Mouse (Mus musculus) liver, embryonic 11.5 days (tissue): ENCODE results near the gene Fbxl8. TPM values are rescaled to one million over a fixed set of nuclear protein-coding genes. Genes with fewer than 3 reads are reported as not detected.

Experiments
- ATAC-seq: fragments of 200-750 bp; cut with Nextera tagmentation; replicated peaks from 2 replicates; pipeline ENCODE4 v1.8.0; 2017; ENCODE audit warnings: moderate number of reproducible peaks, mild to moderate bottlenecking, moderate TSS enrichment, moderate library complexity; ENCODE audit not compliant: low FRiP score
- DNase-seq: peaks from one replicate; pipeline ENCODE4 v3.0.0-alpha.2; 2017; ENCODE audit warnings: low spot score
- H3K27ac ChIP-seq: fragments of 300-500 bp; sonication (generic); 2 replicates; pipeline ENCODE4 v1.5.1; 2014; ENCODE audit warnings: mild to moderate bottlenecking, low read depth, low read length, control low read depth
- H3K27me3 ChIP-seq: fragments of 300-500 bp; sonication (generic); replicated peaks from 2 replicates; pipeline ENCODE4 v1.6.1; 2014; ENCODE audit warnings: low read length, mixed read lengths; ENCODE audit not compliant: control insufficient read depth, insufficient read depth
- H3K36me3 ChIP-seq: fragments of 300-500 bp; sonication (generic); 2 replicates; pipeline ENCODE4 v1.6.1; 2014; ENCODE audit warnings: mild to moderate bottlenecking, low read length, moderate library complexity, mixed read lengths; ENCODE audit not compliant: control insufficient read depth, insufficient read depth
- H3K4me1 ChIP-seq: fragments of 300-500 bp; sonication (generic); replicated peaks from 2 replicates; pipeline ENCODE4 v1.6.1; 2014; ENCODE audit warnings: low read length, mixed read lengths; ENCODE audit not compliant: control insufficient read depth, insufficient read depth
- H3K4me2 ChIP-seq: fragments of 300-500 bp; sonication (generic); 2 replicates; pipeline ENCODE4 v1.6.1; 2014; ENCODE audit warnings: mild to moderate bottlenecking, control low read depth, moderate library complexity
- H3K4me3 ChIP-seq: fragments of 300-500 bp; sonication (generic); 2 replicates; pipeline ENCODE4 v1.5.1; 2014; ENCODE audit warnings: low read depth, low read length, control low read depth
- H3K9ac ChIP-seq: fragments of 300-500 bp; sonication (generic); 2 replicates; pipeline ENCODE4 v1.6.1; 2014; ENCODE audit warnings: low read depth, low read length, control low read depth
- H3K9me3 ChIP-seq: fragments of 300-500 bp; sonication (generic); 2 replicates; pipeline ENCODE4 v1.6.1; 2016; ENCODE audit warnings: low read length, inconsistent platforms, mixed read lengths; ENCODE audit not compliant: control insufficient read depth
- WGBS: fragments of 180-500 bp; shearing (Covaris S2); extraction: QIAGEN DNeasy Blood & Tissue Kit; methylation state at CpG from one replicate; pipeline ENCODE4 v1.1.7; 2014; 5-methylcytosine and 5-hydroxymethylcytosine counted together
- polyA plus RNA-seq: library from polyadenylated mRNA; unstranded; fragments of >200 nt; fragmentation: Nextera tagmentation; extraction: Ambion mirVana; gene quantifications from 2 replicates; pipeline ENCODE4 v1.2.1, GENCODE M21; 2014

Gene Fbxl8
- polyA plus RNA-seq, 1 experiment from 2014 or later: 2.0 TPM

- no peak overlapping the region for H3K4me2 ChIP-seq
- no peaks in the 10 kb centered on the region for H3K9me3 ChIP-seq
- H3K27ac ChIP-seq: 0 out of 2 replicates have a peak overlapping the region, but pooled peaks have one; percentile 6
- WGBS: 84% methylated on average over 9 of the region's 9 CpGs
- DNase-seq (no peak), ATAC-seq (no peak)
- no peak overlapping the region for H3K9ac ChIP-seq
- H3K4me3 ChIP-seq: no peak overlapping the region
- H3K4me1 ChIP-seq: peaks cover 52% of the 10 kb centered on the region
- H3K36me3 ChIP-seq: peaks cover 55% of the 10 kb centered on the region
- H3K27me3 ChIP-seq: no peaks in the 10 kb centered on the region
Measured at GRCm38 (mm10) chr8:105303874-105304273, 39.4 kb downstream of the Fbxl8 start.

DNA sequence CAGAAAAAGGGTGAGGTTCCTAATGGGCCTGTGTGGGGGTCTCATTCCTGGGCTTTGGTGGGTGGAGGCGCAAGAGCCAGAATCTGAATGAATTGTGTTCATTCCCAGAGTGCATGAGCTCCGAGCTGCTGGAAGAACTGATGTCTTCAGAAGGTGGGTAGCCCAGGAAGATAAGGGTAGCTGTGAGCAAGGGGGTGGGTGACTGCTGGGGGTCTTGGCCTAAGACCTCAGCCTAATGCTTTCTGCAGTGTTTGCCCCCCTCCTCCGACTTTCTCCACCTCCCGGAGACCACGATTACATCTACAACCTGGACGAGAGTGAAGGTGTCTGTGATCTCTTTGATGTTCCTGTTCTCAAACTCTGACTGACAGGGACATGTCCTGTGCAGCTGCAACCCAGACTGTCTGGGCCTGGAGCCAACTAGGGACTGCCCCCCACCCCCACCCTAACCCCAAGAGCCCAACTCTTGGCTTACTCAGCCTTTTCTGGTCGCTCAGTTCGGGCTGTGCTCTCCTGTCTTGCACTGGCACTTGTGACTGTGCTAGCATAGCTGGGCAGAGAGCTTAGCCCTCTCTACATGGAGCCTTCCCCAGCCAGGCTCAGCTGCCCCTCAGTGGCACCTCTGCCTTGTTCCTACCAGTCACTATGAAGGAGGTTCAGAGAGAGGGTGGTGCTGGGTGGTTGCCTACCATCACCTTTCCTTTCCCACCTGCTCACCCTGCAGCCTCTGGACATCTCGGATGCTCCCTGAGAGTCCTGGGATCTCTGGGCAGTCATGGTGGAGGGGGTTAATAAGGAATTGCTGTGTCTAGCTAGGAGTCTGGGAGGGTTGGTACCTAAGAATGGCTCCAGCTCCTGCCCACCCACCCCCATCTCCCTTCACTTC lies 40.1 kb downstream of the Fbxl8 start:
- Histone ChIP-seq H3K4me1 (peaks cover 47% of the 10 kb centered on the region), H3K4me3 (no peak overlapping the region), H3K9me3 (no peaks in the 10 kb centered on the region), H3K27me3 (no peaks in the 10 kb centered on the region), H3K4me2 (0 out of 2 replicates have a peak overlapping the region, but pooled peaks have one; percentile 11), H3K9ac (no peak overlapping the region), H3K36me3 (peaks cover 53% of the 10 kb centered on the region), H3K27ac (0 out of 2 replicates have a peak overlapping the region, but pooled peaks have one; percentile 6)
- DNase-seq (no peak), ATAC-seq (peak; percentile 16)
- WGBS: 76% methylated on average over 9 of the region's 9 CpGs

DNA sequence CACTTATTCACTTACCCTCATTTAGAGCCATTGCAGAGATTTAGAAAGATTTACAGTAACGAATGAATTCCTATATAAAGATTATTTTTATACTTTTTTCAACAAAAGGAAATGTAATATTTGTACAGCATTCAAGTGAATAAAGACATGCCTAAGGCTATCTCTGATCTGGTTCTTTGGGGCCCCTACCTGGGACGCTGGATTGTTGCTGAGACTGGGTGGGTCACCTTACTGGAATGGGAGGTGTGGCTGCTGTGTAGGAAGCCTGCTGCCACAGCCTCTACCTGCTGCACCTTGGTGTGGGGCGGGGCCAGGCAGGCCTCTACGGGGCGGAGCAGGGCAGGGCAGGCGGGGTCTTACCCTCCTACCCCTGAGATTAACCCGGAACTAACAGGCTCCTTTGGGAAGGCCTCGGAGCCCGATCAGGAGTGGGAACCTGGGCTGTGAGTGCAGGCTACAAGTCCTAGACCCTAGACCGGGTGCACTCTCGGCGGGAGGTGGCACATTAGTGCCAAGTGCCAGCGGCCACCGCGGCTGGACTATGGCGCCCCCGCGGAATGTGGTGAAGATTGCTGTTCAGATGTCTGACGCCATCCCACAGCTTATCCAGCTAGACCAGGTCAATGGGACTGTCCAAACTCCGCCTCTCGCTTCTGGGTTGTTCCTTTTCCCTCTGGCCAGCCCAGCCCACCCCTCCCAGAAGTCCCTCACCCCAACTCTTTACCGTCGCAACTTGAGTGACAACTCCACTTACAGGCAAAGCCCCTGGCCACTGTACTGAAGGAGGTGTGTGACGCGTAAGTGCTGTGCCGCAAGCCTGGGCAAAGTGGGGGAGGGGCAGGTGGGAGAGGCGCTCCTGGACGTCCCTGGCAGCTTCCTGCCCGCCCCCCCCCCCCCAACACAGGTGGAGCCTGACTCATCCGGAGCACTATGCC lies 41.0 kb downstream of the Fbxl8 start, which contains the start of gene Elmo3:
Elmo3 (plus strand) TSS at position 391 of the 935 bp plus-strand sequence.
- Histone ChIP-seq H3K36me3 (peaks cover 48% of the 10 kb centered on the region), H3K4me1 (peaks cover 41% of the 10 kb centered on the region), H3K9ac (peak within 1 kb of the TSS; percentile 53), H3K4me3 (peak within 1 kb of the TSS; percentile 37), H3K27ac (peak within 1 kb of the TSS; percentile 43), H3K9me3 (no peaks in the 10 kb centered on the region), H3K4me2 (peak within 1 kb of the TSS; percentile 66), H3K27me3 (no peaks in the 10 kb centered on the region)
- DNase-seq (peak; percentile 72), ATAC-seq (peak; percentile 69)
- 14% methylated on average over 30 of the region's 30 CpGs for WGBS

- peak overlapping the region; percentile 66 for H3K4me2 ChIP-seq
- WGBS: 74% methylated on average over 5 of the region's 5 CpGs
- no peak overlapping the region; the same call in 1 of the 2 replicates for H3K9ac ChIP-seq
- H3K9me3 ChIP-seq: no peaks in the 10 kb centered on the region
- H3K36me3 ChIP-seq: peaks cover 47% of the 10 kb centered on the region
- H3K4me1 ChIP-seq: peaks cover 35% of the 10 kb centered on the region
- H3K4me3 ChIP-seq: peak overlapping the region; percentile 37
- peak overlapping the region; percentile 26; the same call in 1 of the 2 replicates for H3K27ac ChIP-seq
- ATAC-seq: no peak
- no peak for DNase-seq
- no peaks in the 10 kb centered on the region for H3K27me3 ChIP-seq
Measured at GRCm38 (mm10) chr8:105306146-105306691, 41.8 kb downstream of the Fbxl8 start.

GRCm38 (mm10) chr8:105307670-105308069 lies 43.2 kb downstream of the Fbxl8 start:
- Histone ChIP-seq H3K4me1 (peaks cover 35% of the 10 kb centered on the region), H3K4me2 (no peak overlapping the region), H3K4me3 (no peak overlapping the region), H3K9me3 (no peaks in the 10 kb centered on the region), H3K27me3 (no peaks in the 10 kb centered on the region), H3K36me3 (peaks cover 36% of the 10 kb centered on the region), H3K27ac (no peak overlapping the region), H3K9ac (no peak overlapping the region)
- 94% methylated on average over 13 of the region's 13 CpGs for WGBS
- DNase-seq: no peak
- no peak for ATAC-seq

- 91% methylated on average over 10 of the region's 10 CpGs for whole genome bisulfite sequencing
- Histone ChIP-seq H3K27me3 (no peaks in the 10 kb centered on the region), H3K9ac (no peak overlapping the region), H3K4me2 (no peak overlapping the region), H3K36me3 (peaks cover 36% of the 10 kb centered on the region), H3K9me3 (no peaks in the 10 kb centered on the region), H3K27ac (no peak overlapping the region), H3K4me3 (no peak overlapping the region), H3K4me1 (peaks cover 39% of the 10 kb centered on the region)
- no peak for ATAC-seq
- DNase-seq: no peak
Measured at GRCm38 (mm10) chr8:105308428-105308827, 44.0 kb downstream of the Fbxl8 start.

DNA sequence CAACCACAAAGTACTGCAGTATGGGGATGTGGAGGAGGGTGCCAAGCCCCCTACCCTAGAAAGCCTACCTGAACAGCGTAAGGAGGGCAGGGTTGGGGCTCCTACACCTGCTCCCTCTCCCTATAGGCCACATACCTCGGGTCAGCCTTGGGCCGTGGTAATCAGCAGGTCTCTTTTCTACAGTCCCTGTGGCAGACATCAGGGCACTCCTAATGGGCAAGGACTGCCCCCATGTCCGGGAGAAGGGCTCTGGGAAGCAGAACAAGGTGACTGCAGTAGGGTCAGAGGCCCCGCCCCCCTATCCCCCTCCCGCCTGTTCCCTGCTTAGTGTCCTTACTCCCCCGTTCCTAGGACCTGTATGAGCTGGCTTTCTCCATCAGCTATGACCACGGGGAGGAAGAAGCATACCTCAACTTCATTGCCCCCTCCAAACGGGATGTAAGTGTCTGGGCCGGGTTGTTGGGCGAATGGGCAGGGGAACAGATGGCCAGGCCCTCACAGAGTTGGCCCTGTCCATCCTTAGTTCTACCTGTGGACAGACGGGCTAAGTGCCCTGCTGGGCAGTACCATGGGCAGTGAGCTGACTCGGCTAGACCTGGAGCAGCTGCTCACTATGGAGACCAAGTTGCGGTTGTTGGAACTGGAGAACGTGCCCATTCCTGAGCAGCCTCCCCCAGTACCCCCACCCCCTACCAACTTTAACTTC lies 44.8 kb downstream of the Fbxl8 start:
- no peak overlapping the region for H3K27ac ChIP-seq
- H3K4me2 ChIP-seq: no peak overlapping the region
- H3K9me3 ChIP-seq: no peaks in the 10 kb centered on the region
- H3K36me3 ChIP-seq: peaks cover 33% of the 10 kb centered on the region
- H3K4me1 ChIP-seq: peaks cover 43% of the 10 kb centered on the region
- no peak overlapping the region for H3K4me3 ChIP-seq
- H3K9ac ChIP-seq: no peak overlapping the region
- WGBS: 80% methylated on average over 15 of the region's 15 CpGs
- DNase-seq (no peak), ATAC-seq (no peak)
- no peaks in the 10 kb centered on the region for H3K27me3 ChIP-seq

- no peaks in the 10 kb centered on the region for H3K27me3 ChIP-seq
- H3K4me3 ChIP-seq: no peak overlapping the region
- no peak overlapping the region for H3K27ac ChIP-seq
- peaks cover 38% of the 10 kb centered on the region for H3K4me1 ChIP-seq
- no peak overlapping the region for H3K9ac ChIP-seq
- H3K4me2 ChIP-seq: no peak overlapping the region
- H3K36me3 ChIP-seq: peaks cover 35% of the 10 kb centered on the region
- 86% methylated on average over 8 of the region's 8 CpGs for WGBS
- H3K9me3 ChIP-seq: no peaks in the 10 kb centered on the region
- no peak for DNase-seq
- no peak for ATAC-seq
Measured at GRCm38 (mm10) chr8:105310118-105310517, 45.7 kb downstream of the Fbxl8 start.
